Mouse (Mus musculus): ENCODE data around the gene Pde4b. TPM values are rescaled to one million over a fixed set of nuclear protein-coding genes. Genes with fewer than 3 reads are reported as not detected.

Gene Pde4b
- total and polyA plus RNA-seq, 3 experiments = 0.27 TPM; not detected in 2

DNA sequence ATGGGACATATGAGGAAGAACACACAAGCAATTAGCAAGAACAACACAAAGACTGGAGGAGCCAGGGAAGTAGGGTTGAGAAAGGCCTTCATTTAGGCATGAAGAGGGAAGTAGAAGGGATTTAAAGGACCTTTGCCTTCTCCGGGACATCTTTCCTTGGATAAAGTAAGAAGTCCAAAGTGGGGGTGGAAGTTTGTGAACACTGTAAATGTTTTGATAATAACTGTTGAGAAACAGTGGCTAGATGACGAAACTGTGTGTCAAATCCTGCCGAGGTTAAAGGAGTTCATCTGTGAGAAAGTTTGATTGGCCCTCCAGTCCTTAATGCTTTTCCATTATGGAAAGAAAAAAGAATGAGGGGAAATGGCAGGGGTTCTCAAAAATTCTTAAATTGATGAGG is 455.6 kb downstream of the Pde4b start:
- no peak overlapping the region for H3K4me3 ChIP-seq (ENCODE audit: low read depth, low read length)
- TF ChIP-seq CTCF (IDR thresholded peaks at IDR 0.05; ENCODE audit: low read depth, low read length) = no peak
- TF ChIP-seq POLR2AphosphoS5 (IDR thresholded peaks at IDR 0.05; ENCODE audit: insufficient replicate concordance, low read depth, low read length) = no peak
- TF ChIP-seq TAL1 (conservative IDR thresholded peaks at IDR 0.05; ENCODE audit: low read depth, low read length) = no peak
- TF ChIP-seq GATA2 (IDR thresholded peaks at IDR 0.05; ENCODE audit: borderline replicate concordance, low read depth, low read length) = no peak
- no peak for TF ChIP-seq GATA1 (IDR thresholded peaks at IDR 0.05; ENCODE audit: borderline replicate concordance, low read length)
- H3K36me3 ChIP-seq (replicated peaks) = no peaks in the 10 kb centered on the region
- H3K4me1 ChIP-seq (ENCODE audit: insufficient read depth, low read depth, low read length) = no peaks in the 10 kb centered on the region
- DNase-seq (ENCODE audit: low spot score) (no peak), ATAC-seq (ENCODE audit: extremely low read depth, insufficient number of reproducible peaks, low FRiP score, poor library complexity, severe bottlenecking) (no peak)
- no peaks in the 10 kb centered on the region for H3K27me3 ChIP-seq (ENCODE audit: insufficient read depth, low read length)
- peaks cover 26% of the 10 kb centered on the region for H3K9me3 ChIP-seq (replicated peaks)

DNA sequence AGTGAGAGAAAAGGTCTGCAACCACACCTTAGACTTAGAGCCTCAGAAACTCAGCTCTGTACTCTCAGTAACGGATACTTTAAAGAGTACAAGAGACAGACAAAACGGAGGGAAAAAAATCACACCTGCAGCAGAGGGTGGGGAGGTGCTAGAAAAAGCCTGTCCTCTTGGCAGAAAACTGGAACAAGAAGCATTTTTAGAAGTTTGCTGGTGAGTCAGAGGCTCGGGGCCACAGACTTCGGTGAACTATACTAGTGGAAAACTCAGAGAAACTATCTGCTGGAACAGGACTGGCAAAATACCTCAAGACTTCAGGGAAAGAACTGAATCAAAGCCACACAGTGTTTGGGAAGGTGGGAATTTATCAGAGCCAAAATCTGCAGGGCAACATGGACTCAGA is 457.9 kb downstream of the Pde4b start:
- no peaks in the 10 kb centered on the region for H3K27me3 ChIP-seq (ENCODE audit: insufficient read depth, low read length)
- no peaks in the 10 kb centered on the region for H3K4me1 ChIP-seq (ENCODE audit: insufficient read depth, low read depth, low read length)
- TF ChIP-seq TAL1 (conservative IDR thresholded peaks at IDR 0.05; ENCODE audit: low read depth, low read length) = no peak
- no peak for TF ChIP-seq GATA1 (IDR thresholded peaks at IDR 0.05; ENCODE audit: borderline replicate concordance, low read length)
- no peak for TF ChIP-seq CTCF (IDR thresholded peaks at IDR 0.05; ENCODE audit: low read depth, low read length)
- no peak for TF ChIP-seq GATA2 (IDR thresholded peaks at IDR 0.05; ENCODE audit: borderline replicate concordance, low read depth, low read length)
- TF ChIP-seq POLR2AphosphoS5 (IDR thresholded peaks at IDR 0.05; ENCODE audit: insufficient replicate concordance, low read depth, low read length) = no peak
- no peak overlapping the region for H3K4me3 ChIP-seq (ENCODE audit: low read depth, low read length)
- ATAC-seq (ENCODE audit: extremely low read depth, insufficient number of reproducible peaks, low FRiP score, poor library complexity, severe bottlenecking) (no peak), DNase-seq (ENCODE audit: low spot score) (no peak)
- peaks cover 22% of the 10 kb centered on the region for H3K9me3 ChIP-seq (replicated peaks)
- H3K36me3 ChIP-seq (replicated peaks) = no peaks in the 10 kb centered on the region

DNA sequence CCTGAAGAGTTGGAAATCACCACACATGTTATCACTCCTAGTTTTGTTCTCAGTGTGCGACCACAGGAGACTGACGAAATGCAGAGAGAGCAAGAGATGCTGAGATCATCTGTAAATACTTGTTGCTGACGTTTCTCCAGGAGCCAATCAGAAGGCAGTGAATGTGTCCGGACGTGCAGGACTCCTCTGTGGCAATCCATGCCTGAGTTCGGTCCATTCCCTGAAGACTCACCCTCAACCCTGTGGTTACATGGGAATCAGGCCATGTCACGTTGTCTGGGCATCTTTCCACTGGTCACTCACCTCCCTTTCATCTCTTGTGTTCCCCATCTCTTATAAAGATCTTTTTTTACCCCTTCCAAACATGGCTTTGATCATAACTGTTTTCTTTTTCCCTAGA is 468.2 kb downstream of the Pde4b start:
- no peaks in the 10 kb centered on the region for H3K27me3 ChIP-seq (ENCODE audit: insufficient read depth, low read length)
- peaks cover 42% of the 10 kb centered on the region for H3K9me3 ChIP-seq (replicated peaks)
- H3K4me1 ChIP-seq (ENCODE audit: insufficient read depth, low read depth, low read length) = no peaks in the 10 kb centered on the region
- TF ChIP-seq GATA1 (IDR thresholded peaks at IDR 0.05; ENCODE audit: borderline replicate concordance, low read length) (no peak), CTCF (IDR thresholded peaks at IDR 0.05; ENCODE audit: low read depth, low read length) (no peak), GATA2 (IDR thresholded peaks at IDR 0.05; ENCODE audit: borderline replicate concordance, low read depth, low read length) (no peak)
- ATAC-seq (ENCODE audit: extremely low read depth, insufficient number of reproducible peaks, low FRiP score, poor library complexity, severe bottlenecking) (no peak), DNase-seq (ENCODE audit: low spot score) (no peak)
- H3K4me3 ChIP-seq (ENCODE audit: low read depth, low read length) = no peak overlapping the region
- H3K36me3 ChIP-seq (replicated peaks) = no peaks in the 10 kb centered on the region

DNA sequence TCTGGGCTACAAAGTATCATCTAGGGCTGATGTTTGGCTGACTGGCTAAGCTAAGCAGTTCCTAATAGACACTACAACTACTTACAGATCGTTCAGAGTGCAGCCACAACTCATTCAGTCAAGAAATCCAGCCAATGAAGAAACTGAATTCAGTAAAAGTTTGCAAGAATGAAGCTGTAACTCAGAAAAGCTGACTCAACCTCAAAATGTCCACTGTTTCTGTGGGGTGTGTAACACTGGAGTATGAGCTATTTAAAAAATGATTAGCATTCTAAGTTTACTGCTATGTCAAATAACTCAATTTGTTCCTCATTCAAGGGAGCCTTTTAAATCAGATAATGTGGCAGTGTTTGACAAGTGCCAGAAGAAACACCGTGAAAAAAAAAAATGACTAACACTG is 469.7 kb downstream of the Pde4b start:
- Histone ChIP-seq H3K4me3 (ENCODE audit: low read depth, low read length) (no peak overlapping the region), H3K4me1 (ENCODE audit: insufficient read depth, low read depth, low read length) (no peaks in the 10 kb centered on the region), H3K27me3 (ENCODE audit: insufficient read depth, low read length) (no peaks in the 10 kb centered on the region), H3K9me3 (replicated peaks) (peaks cover 40% of the 10 kb centered on the region), H3K36me3 (replicated peaks) (no peaks in the 10 kb centered on the region)
- TF ChIP-seq CTCF (IDR thresholded peaks at IDR 0.05; ENCODE audit: low read depth, low read length) (no peak), TAL1 (conservative IDR thresholded peaks at IDR 0.05; ENCODE audit: low read depth, low read length) (no peak), GATA1 (IDR thresholded peaks at IDR 0.05; ENCODE audit: borderline replicate concordance, low read length) (no peak), GATA2 (IDR thresholded peaks at IDR 0.05; ENCODE audit: borderline replicate concordance, low read depth, low read length) (no peak), POLR2AphosphoS5 (IDR thresholded peaks at IDR 0.05; ENCODE audit: insufficient replicate concordance, low read depth, low read length) (no peak)
- ATAC-seq (ENCODE audit: extremely low read depth, insufficient number of reproducible peaks, low FRiP score, poor library complexity, severe bottlenecking) = no peak
- no peak for DNase-seq (ENCODE audit: low spot score)

DNA sequence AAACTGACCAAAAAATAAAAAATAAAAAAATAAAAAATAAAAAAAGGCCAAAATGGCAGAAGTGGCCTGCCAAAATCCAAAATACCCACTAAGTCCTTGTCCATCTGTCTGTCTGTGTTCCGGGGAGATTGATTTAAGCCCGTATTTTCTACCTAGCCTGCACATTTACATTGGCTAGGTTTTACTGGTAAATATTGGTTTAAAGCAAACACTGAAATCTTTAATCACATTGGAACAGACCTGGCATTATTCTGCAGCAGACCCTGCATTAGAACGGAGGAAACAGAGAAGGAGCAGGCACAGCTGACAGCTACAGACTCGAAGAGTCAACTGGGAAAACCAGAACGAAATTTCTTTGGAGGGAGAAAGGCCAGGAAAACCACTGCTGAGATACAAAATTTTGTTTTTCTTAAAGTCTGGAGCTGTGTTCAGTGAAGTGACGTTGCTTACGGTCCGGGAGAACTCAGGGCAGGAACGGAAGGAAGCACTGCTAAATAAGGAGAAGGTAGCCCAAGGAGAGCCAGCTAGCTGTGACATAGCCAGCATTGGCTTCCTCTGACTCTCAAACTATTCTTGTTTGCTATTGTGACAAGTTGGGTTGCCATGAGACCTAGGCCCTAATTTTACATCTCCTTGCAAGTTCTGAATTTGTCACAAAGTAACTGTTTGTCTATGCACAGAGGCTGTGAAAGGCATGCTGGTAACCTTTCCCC is 470.3 kb downstream of the Pde4b start:
- Histone ChIP-seq H3K27me3 (ENCODE audit: insufficient read depth, low read length) (no peaks in the 10 kb centered on the region), H3K9me3 (replicated peaks) (peaks cover 37% of the 10 kb centered on the region), H3K36me3 (replicated peaks) (no peaks in the 10 kb centered on the region), H3K4me3 (ENCODE audit: low read depth, low read length) (no peak overlapping the region), H3K4me1 (ENCODE audit: insufficient read depth, low read depth, low read length) (no peaks in the 10 kb centered on the region)
- ATAC-seq (ENCODE audit: extremely low read depth, insufficient number of reproducible peaks, low FRiP score, poor library complexity, severe bottlenecking) (no peak), DNase-seq (ENCODE audit: low spot score) (no peak)
- TF ChIP-seq TAL1 (conservative IDR thresholded peaks at IDR 0.05; ENCODE audit: low read depth, low read length) (no peak), POLR2AphosphoS5 (IDR thresholded peaks at IDR 0.05; ENCODE audit: insufficient replicate concordance, low read depth, low read length) (no peak), CTCF (IDR thresholded peaks at IDR 0.05; ENCODE audit: low read depth, low read length) (no peak), GATA1 (IDR thresholded peaks at IDR 0.05; ENCODE audit: borderline replicate concordance, low read length) (no peak), GATA2 (IDR thresholded peaks at IDR 0.05; ENCODE audit: borderline replicate concordance, low read depth, low read length) (no peak)

DNA sequence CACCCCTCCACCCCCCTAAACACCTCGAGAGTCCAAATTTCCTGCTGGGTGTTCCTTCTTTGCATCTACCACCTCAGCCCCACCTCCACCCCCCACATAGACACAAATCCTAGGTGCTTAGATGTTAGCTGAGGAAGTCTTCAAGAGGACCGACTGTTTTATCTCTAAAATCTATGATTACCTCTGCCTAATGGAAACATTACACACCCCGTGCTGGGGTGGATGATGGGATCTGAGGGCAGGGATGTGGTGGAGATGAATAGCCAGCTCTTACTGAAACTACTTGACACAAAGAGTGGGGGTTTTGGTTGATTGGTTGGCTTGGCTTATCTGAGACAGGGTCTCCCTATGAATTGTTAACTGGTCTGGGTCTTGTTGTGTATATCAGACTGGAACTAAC is 471.0 kb downstream of the Pde4b start:
- H3K4me1 ChIP-seq (ENCODE audit: insufficient read depth, low read depth, low read length) = no peaks in the 10 kb centered on the region
- no peaks in the 10 kb centered on the region for H3K36me3 ChIP-seq (replicated peaks)
- peaks cover 38% of the 10 kb centered on the region for H3K9me3 ChIP-seq (replicated peaks)
- TF ChIP-seq POLR2AphosphoS5 (IDR thresholded peaks at IDR 0.05; ENCODE audit: insufficient replicate concordance, low read depth, low read length) = no peak
- TF ChIP-seq CTCF (IDR thresholded peaks at IDR 0.05; ENCODE audit: low read depth, low read length) = no peak
- TF ChIP-seq GATA2 (IDR thresholded peaks at IDR 0.05; ENCODE audit: borderline replicate concordance, low read depth, low read length) = no peak
- no peak for TF ChIP-seq TAL1 (conservative IDR thresholded peaks at IDR 0.05; ENCODE audit: low read depth, low read length)
- no peak for TF ChIP-seq GATA1 (IDR thresholded peaks at IDR 0.05; ENCODE audit: borderline replicate concordance, low read length)
- DNase-seq (ENCODE audit: low spot score) = no peak
- no peak for ATAC-seq (ENCODE audit: extremely low read depth, insufficient number of reproducible peaks, low FRiP score, poor library complexity, severe bottlenecking)
- H3K4me3 ChIP-seq (ENCODE audit: low read depth, low read length) = no peak overlapping the region
- no peaks in the 10 kb centered on the region for H3K27me3 ChIP-seq (ENCODE audit: insufficient read depth, low read length)
